Mouse (Mus musculus): ENCODE measurements around the gene Gm39115.
"Not testable (repeated sequence)": the region's sequence is repeated elsewhere in the genome, so short reads cannot be mapped to it uniquely, and the experiment has no call there.

- not testable (repeated sequence) for TF ChIP-seq ZNF384 (IDR thresholded peaks at IDR 0.05; ENCODE audit: low read depth, low read length); EP300 (IDR thresholded peaks at IDR 0.05; ENCODE audit: low read length); BHLHE40 (IDR thresholded peaks at IDR 0.05; ENCODE audit: low read depth, low read length); CTCF (conservative IDR thresholded peaks at IDR 0.05 in 1 of 2, IDR thresholded peaks at IDR 0.05 in 1 of 2; ENCODE audit: low read depth in 2 of 2, low read length in 2 of 2); USF1 (IDR thresholded peaks at IDR 0.05; ENCODE audit: low read depth, low read length); CHD2 (IDR thresholded peaks at IDR 0.05; ENCODE audit: low read length); POLR2A (IDR thresholded peaks at IDR 0.05; ENCODE audit: low read depth, low read length); ZC3H11A (IDR thresholded peaks at IDR 0.05; ENCODE audit: low read depth, low read length); RAD21 (IDR thresholded peaks at IDR 0.05; ENCODE audit: low read depth, low read length); RCOR1 (conservative IDR thresholded peaks at IDR 0.05; ENCODE audit: low read depth, low read length)
Measured at GRCm38 (mm10) chr7:142135934-142136333, at the start of gene Gm39115.
